Mouse (Mus musculus) Muller cell, postnatal 12 days (primary cell): ENCODE data around the gene Olfr1303.

ENCODE experiments used
- DNase-seq: peaks from one replicate; pipeline ENCODE4 v3.0.0-alpha.2; 2015; ENCODE audit errors: inconsistent ontology term

Olfr1303 gene

GRCm38 (mm10) chr2:111820240-111820639 is at the start of gene Olfr1303:
Olfr1303 (minus strand) TSS chr2:111820340.
- no peak for DNase-seq

GRCm38 (mm10) chr2:111812936-111813335 is 7.2 kb downstream of the Olfr1303 start:
- no peak for DNase-seq

- DNase-seq = no peak
Observed at GRCm38 (mm10) chr2:111777129-111777528, 43.0 kb downstream of the Olfr1303 start, which contains the start of gene Olfr1302. Olfr1302 (plus strand) TSS chr2:111777429.
